Mouse (Mus musculus): Measurements from ENCODE around the gene E2f1.

E2f1 gene

GRCm38 (mm10) chr2:154583906-154584872, 14.5 kb upstream of the E2f1 start:
- no peak for DNase-seq (ENCODE audit: low read depth, low spot score)

- no peak for DNase-seq (ENCODE audit: low read depth, low spot score)
These were observed 11.7 kb upstream of the E2f1 start for GRCm38 (mm10) chr2:154581421-154581820.

GRCm38 (mm10) chr2:154580586-154580985, 10.9 kb upstream of the E2f1 start:
- no peak for DNase-seq (ENCODE audit: low read depth, low spot score)

- no peak for DNase-seq (ENCODE audit: low read depth, low spot score)
These were observed 8.0 kb upstream of the E2f1 start for GRCm38 (mm10) chr2:154577744-154578067.

GRCm38 (mm10) chr2:154576876-154577743, 7.4 kb upstream of the E2f1 start:
- no peak for DNase-seq (ENCODE audit: low read depth, low spot score)

- DNase-seq (ENCODE audit: low read depth, low spot score): no peak
These were observed 4.6 kb upstream of the E2f1 start for GRCm38 (mm10) chr2:154574271-154574670.

- DNase-seq (ENCODE audit: low read depth, low spot score): no peak
These were observed 3.3 kb upstream of the E2f1 start for GRCm38 (mm10) chr2:154572996-154573395.

GRCm38 (mm10) chr2:154571976-154572375, 2.3 kb upstream of the E2f1 start:
- no peak for DNase-seq (ENCODE audit: low read depth, low spot score)

GRCm38 (mm10) chr2:154571266-154571665, 1.6 kb upstream of the E2f1 start:
- DNase-seq (ENCODE audit: low read depth, low spot score): no peak

- no peak for DNase-seq (ENCODE audit: low read depth, low spot score)
These were observed 974 bp upstream of the E2f1 start for GRCm38 (mm10) chr2:154570666-154571065.

GRCm38 (mm10) chr2:154569071-154569748, 482 bp downstream of the E2f1 start:
- DNase-seq (ENCODE audit: low read depth, low spot score): no peak

GRCm38 (mm10) chr2:154568329-154569070, 1.2 kb downstream of the E2f1 start:
- DNase-seq (ENCODE audit: low read depth, low spot score): no peak

GRCm38 (mm10) chr2:154567766-154568165, 1.9 kb downstream of the E2f1 start:
- no peak for DNase-seq (ENCODE audit: low read depth, low spot score)

- DNase-seq (ENCODE audit: low read depth, low spot score): no peak
These were observed 3.1 kb downstream of the E2f1 start for GRCm38 (mm10) chr2:154566641-154567040.

- DNase-seq (ENCODE audit: low read depth, low spot score): no peak
These were observed 4.1 kb downstream of the E2f1 start for GRCm38 (mm10) chr2:154565562-154565961.

- DNase-seq (ENCODE audit: low read depth, low spot score): no peak
These were observed 6.0 kb downstream of the E2f1 start for GRCm38 (mm10) chr2:154563612-154564170.

GRCm38 (mm10) chr2:154558264-154559039, 11.2 kb downstream of the E2f1 start, which contains the start of gene Necab3:
TSS of gene Necab3 (minus strand) at chr2:154558890.
- DNase-seq (ENCODE audit: low read depth, low spot score): no peak

- no peak for DNase-seq (ENCODE audit: low read depth, low spot score)
These were observed 12.4 kb downstream of the E2f1 start for GRCm38 (mm10) chr2:154557184-154557832.

GRCm38 (mm10) chr2:154555235-154555634, 14.5 kb downstream of the E2f1 start:
- no peak for DNase-seq (ENCODE audit: low read depth, low spot score)
